Mouse (Mus musculus): ENCODE measurements at regions not wholly inside any gene's neighbourhood (a gene's known extent, or its start where the extent isn't known, plus 50 kb on each side); places are given as distances from the start of the nearest gene placed in this dataset.
A peak's percentile ranks its signal among the peaks of the same experiment; 100 is the strongest.

- no peak for DNase-seq
These were observed 108.7 kb downstream of the Rpl14 start for GRCm38 (mm10) chr9:120679822-120680426.

- no peak for DNase-seq
These were observed 110.2 kb downstream of the Rpl14 start for GRCm38 (mm10) chr9:120681404-120681803.

- DNase-seq, result no peak
These were observed 114.7 kb downstream of the Rpl14 start for GRCm38 (mm10) chr9:120685961-120686360.

- no peak for DNase-seq
These were observed 117.8 kb downstream of the Rpl14 start for GRCm38 (mm10) chr9:120689025-120689424.

GRCm38 (mm10) chr9:120690510-120690909, 119.3 kb downstream of the Rpl14 start:
- no peak for DNase-seq

- DNase-seq, result peak; percentile 96
These were observed 120.0 kb downstream of the Rpl14 start for GRCm38 (mm10) chr9:120690961-120691941.

- DNase-seq, result no peak
These were observed 120.7 kb downstream of the Rpl14 start for GRCm38 (mm10) chr9:120691971-120692401.

- DNase-seq, result no peak
These were observed 123.2 kb downstream of the Rpl14 start for GRCm38 (mm10) chr9:120694457-120694856.

- peak; percentile 52 for DNase-seq
These were observed 124.7 kb downstream of the Rpl14 start for GRCm38 (mm10) chr9:120695966-120696365.

GRCm38 (mm10) chr9:120697749-120698148, 126.5 kb downstream of the Rpl14 start:
- DNase-seq, result no peak

GRCm38 (mm10) chr9:120699781-120700180, 128.5 kb downstream of the Rpl14 start:
- no peak for DNase-seq

GRCm38 (mm10) chr9:120702836-120703235, 131.6 kb downstream of the Rpl14 start:
- no peak for DNase-seq

GRCm38 (mm10) chr9:120703291-120703930, 132.2 kb downstream of the Rpl14 start:
- peak; percentile 70 for DNase-seq

GRCm38 (mm10) chr9:120706562-120707198, 135.4 kb downstream of the Rpl14 start:
- no peak for DNase-seq

GRCm38 (mm10) chr9:120708507-120708906, 137.3 kb downstream of the Rpl14 start:
- DNase-seq, result no peak

GRCm38 (mm10) chr9:120709146-120709655, 138.0 kb downstream of the Rpl14 start:
- DNase-seq, result no peak

GRCm38 (mm10) chr9:120712987-120713386, 141.7 kb downstream of the Rpl14 start:
- DNase-seq, result no peak

- DNase-seq, result no peak
These were observed 144.4 kb downstream of the Rpl14 start for GRCm38 (mm10) chr9:120715665-120716121.

- no peak for DNase-seq
These were observed 147.6 kb downstream of the Rpl14 start for GRCm38 (mm10) chr9:120718812-120719211.

- no peak for DNase-seq
These were observed 150.3 kb downstream of the Rpl14 start for GRCm38 (mm10) chr9:120721451-120722123.

- DNase-seq, result no peak
These were observed 151.8 kb downstream of the Rpl14 start for GRCm38 (mm10) chr9:120723026-120723425.
